Mouse (Mus musculus) liver, embryonic 14.5 days (tissue): ENCODE measurements at regions not wholly inside any gene's neighbourhood (a gene's known extent, or its start where the extent isn't known, plus 50 kb on each side); places are given as distances from the start of the nearest gene placed in this dataset.
"Not testable (repeated sequence)": the region's sequence is repeated elsewhere in the genome, so short reads cannot be mapped to it uniquely, and the experiment has no call there.

ENCODE experiments used
- ATAC-seq: fragments of 200-750 bp; cut with Nextera tagmentation; 2 replicates; pipeline ENCODE4 v1.8.0; 2017; ENCODE audit warnings: moderate number of reproducible peaks, mild to moderate bottlenecking, moderate library complexity; ENCODE audit not compliant: insufficient read depth
- DNase-seq, 3 experiments: peaks; one replicate each; pipeline ENCODE4 v3.0.0-alpha.2; 2012 to 2013; ENCODE audit warnings: low read depth in 3 of 3, low spot score in 3 of 3
- H3K27ac ChIP-seq: fragments of 300-500 bp; sonication (generic); 2 replicates; pipeline ENCODE4 v1.5.1; 2014; ENCODE audit warnings: moderate library complexity, mild to moderate bottlenecking, control low read depth, inconsistent platforms
- H3K27me3 ChIP-seq: fragments of 300-500 bp; sonication (generic); 2 replicates; pipeline ENCODE4 v1.6.1; 2014; ENCODE audit warnings: mild to moderate bottlenecking, low read length, moderate library complexity; ENCODE audit not compliant: control insufficient read depth, insufficient read depth
- H3K36me3 ChIP-seq: fragments of 300-500 bp; sonication (generic); replicated peaks from 2 replicates; pipeline ENCODE4 v1.6.1; 2014; ENCODE audit warnings: low read depth; ENCODE audit not compliant: control insufficient read depth, insufficient read depth
- H3K4me1 ChIP-seq, 2 experiments: fragments of 200-500 bp in 1 of 2; fragments of 300-500 bp in 1 of 2; sonication (generic) in 1 of 2; replicated peaks; 2 replicates each; pipeline ENCODE4 v1.6.1; 2012 to 2014; ENCODE audit warnings: antibody characterized with exemption in 1 of 2, inconsistent platforms in 1 of 2, low read length in 1 of 2; ENCODE audit not compliant: control insufficient read depth in 2 of 2, insufficient read depth in 2 of 2
- H3K4me2 ChIP-seq: fragments of 300-500 bp; sonication (generic); 2 replicates; pipeline ENCODE4 v1.6.1; 2014; ENCODE audit warnings: low read depth, mild to moderate bottlenecking, control low read depth, moderate library complexity
- H3K4me3 ChIP-seq, 2 experiments: fragments of 200-500 bp in 1 of 2; fragments of 300-500 bp in 1 of 2; sonication (generic) in 1 of 2; 2 replicates each; pipeline ENCODE4 v1.5.1; 2012 to 2014; ENCODE audit warnings: low read depth in 2 of 2, low read length in 2 of 2, mild to moderate bottlenecking in 2 of 2, control low read depth in 1 of 2, inconsistent platforms in 1 of 2, moderate library complexity in 1 of 2; ENCODE audit not compliant: insufficient read depth in 1 of 2
- H3K9ac ChIP-seq: fragments of 300-500 bp; sonication (generic); replicated peaks from 2 replicates; pipeline ENCODE4 v1.6.1; 2014; ENCODE audit warnings: mild to moderate bottlenecking, control low read depth, moderate library complexity
- H3K9me3 ChIP-seq: fragments of 300-500 bp; sonication (generic); 2 replicates; pipeline ENCODE4 v1.6.1; 2016; ENCODE audit warnings: low read length, mixed read lengths; ENCODE audit not compliant: control insufficient read depth
- CTCF ChIP-seq: IDR thresholded peaks from 2 replicates; pipeline ENCODE4 v1.5.1; 2016; ENCODE audit warnings: antibody characterized with exemption, low read depth, control low read depth
- EP300 ChIP-seq: IDR thresholded peaks from 2 replicates; pipeline ENCODE4 v1.6.1; 2016; ENCODE audit warnings: antibody characterized with exemption, low read depth
- WGBS: fragments of 180-500 bp; shearing (Covaris S2); extraction: QIAGEN DNeasy Blood & Tissue Kit; methylation state at CpG from one replicate; pipeline ENCODE4 v1.1.7; 2014; ENCODE audit not compliant: insufficient replicate concordance; 5-methylcytosine and 5-hydroxymethylcytosine counted together

DNA sequence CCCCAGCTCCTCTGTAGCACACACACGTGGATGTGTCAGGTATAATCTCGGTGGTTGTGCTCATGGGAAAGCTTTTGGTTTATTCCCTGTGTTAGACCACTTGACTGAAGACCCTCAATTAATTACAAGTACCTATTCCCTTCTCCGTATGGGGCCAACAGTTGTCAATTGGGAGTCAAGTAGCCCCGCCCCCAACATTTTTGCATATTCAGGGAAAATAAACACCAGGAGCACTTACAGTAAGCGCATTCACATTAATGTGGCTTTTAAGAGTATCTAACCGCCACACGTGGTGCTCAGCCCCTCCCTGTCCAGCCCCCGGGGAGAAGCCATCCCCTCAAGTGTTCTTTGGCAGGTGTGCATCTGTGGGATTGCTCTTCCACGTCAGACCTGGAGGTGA is 223.9 kb downstream of the Tpra1 start:
- no peak overlapping the region for H3K4me3 ChIP-seq
- H3K4me1 ChIP-seq: no peaks in the 10 kb centered on the region
- WGBS: 31% methylated on average over 9 of the region's 9 CpGs
- no peak overlapping the region for H3K4me2 ChIP-seq
- no peaks in the 10 kb centered on the region for H3K9me3 ChIP-seq
- no peaks in the 10 kb centered on the region for H3K36me3 ChIP-seq
- no peak overlapping the region for H3K9ac ChIP-seq
- H3K27me3 ChIP-seq: no peaks in the 10 kb centered on the region
- ATAC-seq (no peak), DNase-seq (no peak)
- TF ChIP-seq EP300 (no peak), CTCF (no peak)
- no peak overlapping the region for H3K27ac ChIP-seq

DNA sequence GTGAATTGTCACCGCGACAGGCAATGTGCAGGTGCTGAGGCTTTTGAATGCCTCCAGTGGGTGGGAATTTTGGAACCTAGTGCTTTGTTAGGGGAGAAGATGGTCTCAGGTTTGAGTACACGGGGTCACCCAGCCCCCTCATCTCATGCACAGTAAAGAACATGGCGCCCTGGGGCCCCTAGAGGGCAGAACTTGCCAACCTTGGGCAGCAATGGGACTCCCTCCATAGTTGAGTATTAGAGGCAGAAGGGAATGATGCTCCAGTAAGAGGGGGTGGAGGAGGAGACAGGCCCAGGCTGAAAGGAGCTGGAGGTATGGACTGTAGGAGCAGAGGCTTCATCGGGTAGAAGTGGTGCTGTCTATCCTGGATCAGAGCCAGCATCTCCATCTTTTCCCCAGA is 226.1 kb downstream of the Tpra1 start:
- not testable (repeated sequence) for H3K4me2 ChIP-seq, H3K9ac ChIP-seq, H3K27ac ChIP-seq, H3K9me3 ChIP-seq, H3K27me3 ChIP-seq, H3K4me3 ChIP-seq, H3K36me3 ChIP-seq, ATAC-seq, H3K4me1 ChIP-seq, DNase-seq
- TF ChIP-seq CTCF: 0 out of 2 replicates have a peak, but pooled peaks have one; percentile 13
- WGBS: 36% methylated on average over 5 of the region's 5 CpGs

DNA sequence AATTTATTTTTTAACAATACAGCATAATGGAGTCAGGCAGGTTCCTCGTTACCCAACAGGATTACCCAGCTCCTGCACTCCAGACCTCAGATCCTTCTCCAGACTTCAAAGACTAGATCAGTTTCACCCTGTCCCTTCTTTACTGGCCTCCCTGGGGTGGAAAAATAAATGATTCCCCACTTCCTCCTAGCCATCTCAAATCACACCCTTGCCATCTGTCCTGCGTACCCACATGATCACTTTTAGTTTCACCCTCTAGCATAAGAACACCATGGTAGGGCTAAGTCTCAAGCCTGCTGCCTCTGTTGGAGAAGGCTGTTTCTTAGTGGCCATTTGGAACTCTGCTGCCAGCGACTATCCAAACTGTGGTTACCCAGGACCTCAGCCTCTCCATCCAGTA is 222.0 kb downstream of the Plxna1 start:
- no peaks in the 10 kb centered on the region for H3K9me3 ChIP-seq
- no peak overlapping the region for H3K9ac ChIP-seq
- H3K4me2 ChIP-seq: no peak overlapping the region
- TF ChIP-seq CTCF (no peak), EP300 (no peak)
- no peak for DNase-seq
- H3K27ac ChIP-seq: no peak overlapping the region
- no peaks in the 10 kb centered on the region for H3K4me1 ChIP-seq
- WGBS: 45% methylated on average over 3 of the region's 3 CpGs
- no peak for ATAC-seq
- no peaks in the 10 kb centered on the region for H3K36me3 ChIP-seq
- no peaks in the 10 kb centered on the region for H3K27me3 ChIP-seq
- no peak overlapping the region for H3K4me3 ChIP-seq

DNA sequence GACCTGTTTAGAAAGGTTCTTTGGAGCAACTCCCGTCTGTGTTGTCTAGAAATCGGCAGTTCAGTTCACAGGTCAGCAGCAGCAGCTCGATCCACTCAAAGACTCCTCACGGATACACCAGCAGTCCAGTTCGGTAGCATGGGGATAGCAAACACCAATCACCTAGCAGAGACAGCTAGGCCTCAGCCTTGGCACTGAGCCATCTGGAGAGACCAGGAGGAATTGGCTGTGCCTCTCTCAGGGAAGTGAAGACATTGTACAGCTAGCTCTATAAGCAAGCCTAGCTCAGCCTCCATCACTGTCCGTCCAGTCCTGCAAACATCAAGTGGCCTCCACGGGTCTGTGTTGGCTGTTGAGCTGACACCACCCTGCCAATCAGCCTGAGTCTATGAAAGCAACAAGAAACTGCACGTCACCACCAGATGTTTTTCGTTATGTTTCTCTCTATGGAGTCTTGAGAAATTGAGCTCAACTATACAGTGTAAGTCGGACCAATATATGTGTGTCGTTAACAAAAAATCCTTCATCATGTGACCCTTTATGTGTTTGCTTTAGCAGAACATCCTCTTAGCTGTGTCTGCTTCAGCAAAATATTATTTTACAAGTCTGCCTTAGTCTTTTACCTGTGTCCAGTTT is 209.3 kb downstream of the Plxna1 start:
- Histone ChIP-seq H3K4me1 (no peaks in the 10 kb centered on the region), H3K27me3 (no peaks in the 10 kb centered on the region), H3K4me3 (no peak overlapping the region), H3K36me3 (no peaks in the 10 kb centered on the region), H3K27ac (no peak overlapping the region), H3K9ac (no peak overlapping the region), H3K4me2 (no peak overlapping the region), H3K9me3 (no peaks in the 10 kb centered on the region)
- 68% methylated on average over 11 of the region's 11 CpGs for WGBS
- no peak for DNase-seq
- ATAC-seq: no peak
- TF ChIP-seq CTCF: no peak
- no peak for TF ChIP-seq EP300

DNA sequence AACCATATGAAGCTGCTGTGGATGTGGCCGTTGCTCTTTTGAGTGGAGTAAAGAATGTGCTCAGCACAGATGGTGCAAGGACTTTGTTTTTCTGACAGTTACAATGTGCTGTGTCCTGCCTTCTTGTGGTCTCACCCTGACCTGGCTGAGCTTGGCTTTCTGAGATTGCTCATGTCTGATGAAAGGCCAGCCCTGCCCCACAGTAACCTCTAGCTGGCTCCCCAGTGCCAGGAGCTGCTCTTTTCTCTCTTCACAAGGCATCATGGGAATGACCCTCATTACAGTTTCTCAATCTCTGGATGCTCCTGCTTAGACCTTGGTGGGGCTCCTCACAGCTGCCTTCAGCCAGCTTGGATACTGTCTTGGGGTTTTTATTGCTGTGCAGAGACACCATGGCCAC is 204.9 kb downstream of the Plxna1 start:
- Histone ChIP-seq H3K4me3 (no peak overlapping the region), H3K36me3 (no peaks in the 10 kb centered on the region), H3K9me3 (no peaks in the 10 kb centered on the region), H3K4me1 (no peaks in the 10 kb centered on the region), H3K27ac (no peak overlapping the region), H3K9ac (no peak overlapping the region), H3K4me2 (no peak overlapping the region), H3K27me3 (no peaks in the 10 kb centered on the region)
- WGBS: 45% methylated on average over 1 of the region's 1 CpGs
- DNase-seq: no peak
- ATAC-seq: no peak
- TF ChIP-seq CTCF (no peak), EP300 (no peak)
